In the genomic region with DNA sequence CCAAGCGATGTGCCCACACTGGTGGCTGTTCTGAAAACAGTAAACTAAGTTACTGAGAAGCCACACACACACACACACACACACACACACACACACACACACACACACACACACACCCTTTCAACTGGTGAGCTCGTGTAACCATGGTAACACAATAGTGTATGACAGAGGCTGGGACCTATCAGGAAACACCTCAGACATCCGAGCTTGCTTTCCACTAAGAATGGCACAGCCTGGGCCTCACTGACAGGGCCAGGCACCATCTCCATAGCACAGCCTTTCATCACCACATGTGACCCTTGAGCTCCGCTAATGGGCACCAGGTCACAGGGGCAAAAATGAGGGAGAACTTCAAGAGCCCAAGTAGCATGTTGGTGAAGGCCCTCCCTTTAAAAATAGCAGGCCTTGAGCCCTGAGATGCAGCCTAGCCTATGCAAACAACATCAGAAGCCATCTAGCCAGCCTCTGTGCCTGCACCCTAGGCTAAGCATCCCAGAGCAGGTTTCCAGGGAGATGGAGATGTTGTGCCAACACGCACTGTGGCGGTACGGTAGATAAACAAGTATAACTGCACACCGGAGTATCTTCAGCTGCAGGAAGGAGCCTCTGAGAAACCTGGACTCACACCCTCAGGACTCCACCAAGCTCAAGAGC, we compare ENCODE assay signal across 11 mouse cellular contexts. TPM values are rescaled to one million over a fixed set of nuclear protein-coding genes. Genes with fewer than 3 reads are reported as not detected.
DNase-seq lines count a peak whose midpoint lies in the region; ATAC-seq and TF ChIP-seq lines count a peak whose summit lies in the region.
"Had no signal": no experiment of that assay in that cellular context is flagged by ENCODE, and none has a peak within 500 bp of the region (broad histone marks: within the 10 kb centered on the region; RNA-seq: fewer than 3 reads in every experiment).

No protein-coding gene starts in this region.

- intact Hi-C loops in heart, adult 2 months (cut with DNase I) = no loop called here

- peak; percentile 43; the same call in 1 of the 2 replicates for ATAC-seq in heart, postnatal 0 days (ENCODE audit: insufficient read depth, low read depth)
- peak; percentile 70; the same call in 1 of the 2 replicates for ATAC-seq in forebrain, embryonic 16.5 days

- TF ChIP-seq POLR2A in heart, adult 2 months (IDR thresholded peaks at IDR 0.05; ENCODE audit: insufficient read depth, low read depth, low read length) = no peak

- H3K27me3 ChIP-seq in heart, postnatal 0 days (ENCODE audit: control insufficient read depth, insufficient read depth, low read length) = no peaks in the 10 kb centered on the region
- no peaks in the 10 kb centered on the region for H3K27me3 ChIP-seq in heart, adult 2 months (ENCODE audit: control insufficient read depth, insufficient read depth, low read length)
- H3K27me3 ChIP-seq in forebrain, embryonic 16.5 days (replicated peaks; ENCODE audit: control insufficient read depth, insufficient read depth, low read length) = no peaks in the 10 kb centered on the region
- H3K27me3 ChIP-seq: limb, embryonic 15.5 days had no signal

- H3K9ac ChIP-seq in heart, postnatal 0 days (replicated peaks; ENCODE audit: low read depth, low read length) = no peak overlapping the region
- H3K9ac ChIP-seq in heart, adult 2 months (ENCODE audit: low read depth, low read length) = no peak overlapping the region
- H3K9ac ChIP-seq in forebrain, embryonic 16.5 days (replicated peaks; ENCODE audit: low read depth, low read length) = no peak overlapping the region
- H3K9ac ChIP-seq: limb, embryonic 15.5 days had no signal

- H3K4me1 ChIP-seq in heart, postnatal 0 days (ENCODE audit: control insufficient read depth, insufficient read depth) = peaks cover 24% of the 10 kb centered on the region
- H3K4me1 ChIP-seq in heart, adult 2 months (ENCODE audit: control insufficient read depth, insufficient read depth, low read length) = peaks cover 3% of the 10 kb centered on the region; the same call in 1 of the 2 replicates
- H3K4me1 ChIP-seq in forebrain, embryonic 16.5 days (replicated peaks; ENCODE audit: control insufficient read depth, insufficient read depth, low read length) = peaks cover 4% of the 10 kb centered on the region; the same call in 1 of the 2 replicates

- no peak for TF ChIP-seq CTCF in heart, postnatal 0 days (IDR thresholded peaks at IDR 0.05; ENCODE audit: low read depth)
- no peak for TF ChIP-seq CTCF in heart, adult 2 months (IDR thresholded peaks at IDR 0.05)

- no peak overlapping the region for H3K4me3 ChIP-seq in heart, postnatal 0 days (ENCODE audit: low read depth, low read length)
- no peak overlapping the region for H3K4me3 ChIP-seq in heart, adult 2 months
- H3K4me3 ChIP-seq in forebrain, embryonic 16.5 days (replicated peaks; ENCODE audit: low read length) = no peak overlapping the region
- H3K4me3 ChIP-seq: erythroblast, embryonic 14.5 days; limb, embryonic 15.5 days had no signal

- H3K79me2 ChIP-seq in heart, adult 2 months (replicated peaks; ENCODE audit: control insufficient read depth, insufficient read depth, low read length) = no peaks in the 10 kb centered on the region

- H3K4me2 ChIP-seq in heart, postnatal 0 days (ENCODE audit: low read depth, low read length) = no peak overlapping the region
- no peak overlapping the region for H3K4me2 ChIP-seq in forebrain, embryonic 16.5 days (ENCODE audit: low read length)
- H3K4me2 ChIP-seq: limb, embryonic 15.5 days had no signal

- H3K9me3 ChIP-seq in heart, postnatal 0 days (replicated peaks; ENCODE audit: control insufficient read depth, low read length) = no peaks in the 10 kb centered on the region
- H3K9me3 ChIP-seq in forebrain, embryonic 16.5 days (ENCODE audit: control insufficient read depth, low read length) = no peaks in the 10 kb centered on the region
- H3K9me3 ChIP-seq: limb, embryonic 15.5 days had no signal

- H3K36me3 ChIP-seq in heart, postnatal 0 days (replicated peaks; ENCODE audit: control insufficient read depth, insufficient read depth, low read length) = no peaks in the 10 kb centered on the region
- no peaks in the 10 kb centered on the region for H3K36me3 ChIP-seq in heart, adult 2 months (ENCODE audit: control insufficient read depth, insufficient read depth, low read length)
- H3K36me3 ChIP-seq in forebrain, embryonic 16.5 days (ENCODE audit: control insufficient read depth, insufficient read depth) = no peaks in the 10 kb centered on the region
- H3K36me3 ChIP-seq: limb, embryonic 15.5 days had no signal

- TF ChIP-seq EP300 in heart, postnatal 0 days (IDR thresholded peaks at IDR 0.05; ENCODE audit: low read depth) = no peak
- no peak for TF ChIP-seq EP300 in heart, adult 2 months (IDR thresholded peaks at IDR 0.05; ENCODE audit: insufficient read depth, low read depth, low read length)

- 45% methylated on average over 8 of the region's 8 CpGs for WGBS in heart, postnatal 0 days
- WGBS in heart, adult 2 months = 62% methylated on average over 8 of the region's 8 CpGs
- 73% methylated on average over 8 of the region's 8 CpGs for whole genome bisulfite sequencing in forebrain, embryonic 16.5 days

- H3K27ac ChIP-seq in heart, postnatal 0 days (ENCODE audit: low read depth) = no peak overlapping the region
- H3K27ac ChIP-seq in heart, adult 2 months = no peak overlapping the region
- H3K27ac ChIP-seq in forebrain, embryonic 16.5 days (ENCODE audit: low read length) = no peak overlapping the region
- H3K27ac ChIP-seq: limb, embryonic 15.5 days had no signal

- no peak for DNase-seq in heart, postnatal 0 days (ENCODE audit: low spot score)
- DNase-seq in heart, adult 2 months = no peak
- peak; percentile 51 for DNase-seq in embryo, embryonic 10 days (ENCODE audit: low spot score)
- DNase-seq in lung, postnatal 36 days = peak; percentile 53
- no peak for DNase-seq in urinary bladder, adult 18-20 months (ENCODE audit: low spot score in 2 of 2)
- no peak for DNase-seq in yolk sac, embryonic 10.5 days (ENCODE audit: low spot score)
- DNase-seq in cerebellum, adult 18-20 months = no peak

RNA-seq across cellular contexts. Expression of gene 2010300C02Rik, which starts 21.6 kb away (rescaled TPM):
- total RNA-seq in heart, postnatal 0 days (2014; rRNA removed; ENCODE audit: low replicate concordance) = 0.46 and 2.3 TPM in 2 replicates
- polyA plus RNA-seq in heart, postnatal 0 days (2015; fragmentation: Nextera tagmentation; extraction: Ambion mirVana) = 0.95 and 1.0 TPM in 2 replicates
- total RNA-seq in heart, adult 2 months (2021) = under 1 TPM; 0.55 to 0.60 TPM
- 0.91 and 1.1 TPM in 2 replicates for polyA plus RNA-seq in heart, adult 2 months (2012; rRNA removed)
- polyA plus RNA-seq in forebrain, embryonic 16.5 days (2015; fragmentation: Nextera tagmentation; extraction: Ambion mirVana) = 2.6 and 3.5 TPM in 2 replicates
- total RNA-seq: monocyte, adult 5-6 weeks had no signal

Comparison
In these comparisons a context has a peak if more than half of its experiments do, and no peak if none do; other contexts are left out.
1. DNase-seq: peak in embryo, embryonic 10 days (single experiment) and lung, postnatal 36 days (single experiment); none in heart, postnatal 0 days (single experiment), heart, adult 2 months (0 of 2), urinary bladder, adult 18-20 months (0 of 2), yolk sac, embryonic 10.5 days (single experiment) and cerebellum, adult 18-20 months (0 of 2).